Mouse (Mus musculus): Measurements from ENCODE around the gene Dlg5. TPM values are rescaled to one million over a fixed set of nuclear protein-coding genes. Genes with fewer than 3 reads are reported as not detected.

The Dlg5 gene
- polyA plus RNA-seq, 1 experiment from 2014 or later: 26.9 TPM

Other genes starting within 250 kb of the Dlg5 start
- 1.4 and 1.8 TPM in 2 replicates for gene Kcnma1, start 231.4 kb downstream of the Dlg5 start, polyA plus RNA-seq (2014; fragmentation: Nextera tagmentation; extraction: Ambion mirVana)
- gene E330034G19Rik, start 47.3 kb upstream of the Dlg5 start, polyA plus RNA-seq (2014; fragmentation: Nextera tagmentation; extraction: Ambion mirVana): not detected in 2 replicates
- 19.9 and 22.4 TPM in 2 replicates for gene Polr3a, start 241.1 kb upstream of the Dlg5 start, polyA plus RNA-seq (2014; fragmentation: Nextera tagmentation; extraction: Ambion mirVana)
- 1,026 and 1,035 TPM in 2 replicates for gene Rps24, start 241.2 kb upstream of the Dlg5 start, polyA plus RNA-seq (2014; fragmentation: Nextera tagmentation; extraction: Ambion mirVana)

Data from hindbrain, embryonic 11.5 days (tissue).